Mouse (Mus musculus): Measurements from ENCODE around the gene Zscan4d. TPM values are rescaled to one million over a fixed set of nuclear protein-coding genes. Genes with fewer than 3 reads are reported as not detected.

Zscan4d gene
- polyA plus RNA-seq (2012; rRNA removed) = not detected in 2 replicates

DNA sequence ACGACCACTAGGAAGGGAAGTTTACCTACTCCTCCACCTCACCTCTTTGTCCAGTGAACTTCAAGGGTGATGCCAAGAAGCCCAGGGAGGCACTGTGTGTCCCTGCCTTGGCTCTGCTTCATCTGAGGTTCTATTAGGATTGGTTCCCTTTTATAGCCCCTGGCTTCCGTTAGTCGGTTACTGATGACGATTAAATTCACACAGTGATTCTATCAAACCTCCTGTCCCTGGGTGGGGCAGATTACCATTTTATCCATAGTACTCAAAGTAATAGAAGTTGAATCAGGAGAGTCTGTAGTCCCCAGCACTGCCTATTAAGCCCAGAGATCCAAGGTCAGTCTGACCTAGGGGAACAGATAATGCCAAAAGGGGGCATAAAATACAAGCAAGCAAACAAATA lies at the start of gene Zscan4d:
Gene Zscan4d (minus strand): TSS at position 101 of the 400 bp plus-strand sequence.

Other genes with a start within 250 kb of the Zscan4d start
- gene Zscan4c, start 160.4 kb downstream of the Zscan4d start, polyA plus RNA-seq (2012; rRNA removed) = not detected in 2 replicates
- not detected in 2 replicates for gene Zscan4-ps1, start 96.5 kb downstream of the Zscan4d start, polyA plus RNA-seq (2012; rRNA removed)
- gene Zscan4e, start 144.5 kb upstream of the Zscan4d start, polyA plus RNA-seq (2012; rRNA removed) = not detected in 2 replicates
- gene Zscan4f, start 231.8 kb upstream of the Zscan4d start, polyA plus RNA-seq (2012; rRNA removed) = not detected in 2 replicates

Measured in liver, embryonic 14 days (tissue).